Mouse (Mus musculus) left cerebral cortex, adult 2 months (tissue): ENCODE measurements at regions not wholly inside any gene's neighbourhood (a gene's known extent, or its start where the extent isn't known, plus 50 kb on each side); places are given as distances from the start of the nearest gene placed in this dataset.

Experiments
- DNase-seq, 2 experiments: peaks; one replicate each; pipeline ENCODE4 v3.0.0; 2021 to 2022; ENCODE audit warnings: low spot score in 2 of 2, mixed read lengths in 1 of 2; ENCODE audit errors: extremely low spot score in 1 of 2
- H3K27ac ChIP-seq: fragments of 200-600 bp; 2 replicates; pipeline ENCODE4 v1.8.1; 2022
- H3K4me3 ChIP-seq: fragments of 200-600 bp; 2 replicates; pipeline ENCODE4 v1.8.1; 2022
- CTCF ChIP-seq: fragments of 200-600 bp; IDR thresholded peaks from 2 replicates; pipeline ENCODE4 v1.8.1; 2022; ENCODE audit warnings: antibody characterized with exemption, mild to moderate bottlenecking, moderate library complexity
- intact Hi-C: fragments of 180-260 bp; cut with DNase I; formaldehyde crosslinking; loops from one replicate; pipeline ENCODE4 v1.15.1; 2025

DNA sequence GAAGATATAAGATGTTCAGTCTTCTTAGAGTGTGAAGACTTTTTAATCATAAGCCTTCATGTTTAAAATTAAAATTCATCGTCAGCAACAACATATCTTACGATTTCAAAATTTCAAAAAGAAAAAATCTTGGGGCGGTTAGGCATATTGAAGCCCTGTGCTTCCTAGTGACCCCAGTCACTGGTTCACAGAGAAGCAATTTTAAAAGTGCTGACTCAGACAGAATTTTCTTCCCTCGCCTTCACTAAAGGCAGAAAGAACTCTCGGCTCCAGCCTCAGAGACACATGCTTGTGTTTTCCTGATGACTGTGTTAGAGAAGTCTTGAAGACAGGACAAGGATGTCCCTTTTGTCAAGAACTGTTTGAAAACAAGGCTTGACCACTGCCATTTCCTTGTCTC, 157.2 kb upstream of the Gm765 start:
- Histone ChIP-seq H3K4me3 (no peak overlapping the region), H3K27ac (no peak overlapping the region)
- intact Hi-C loops, result no loop called here
- no peak for DNase-seq
- TF ChIP-seq CTCF, result no peak

DNA sequence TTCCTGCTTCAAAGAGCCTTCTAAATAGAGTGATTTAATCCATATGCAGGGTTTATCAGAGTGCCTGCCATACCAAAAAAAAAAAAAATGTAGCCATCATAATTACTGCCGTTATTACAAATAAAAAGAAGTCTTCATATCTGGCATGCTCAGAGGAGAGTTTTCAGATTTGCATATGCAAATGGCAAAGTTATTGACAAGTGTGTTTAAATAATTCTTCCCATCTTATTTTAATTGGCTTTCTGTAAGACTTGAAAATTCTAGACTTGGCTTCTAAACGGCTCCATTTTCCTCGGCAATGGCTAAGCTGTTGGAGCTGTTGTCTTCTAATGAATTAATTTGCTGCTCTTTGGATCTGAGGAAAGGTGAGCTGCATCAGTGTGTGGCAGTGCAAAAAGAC, 144.1 kb upstream of the Gm765 start:
- Histone ChIP-seq H3K27ac (no peak overlapping the region), H3K4me3 (no peak overlapping the region)
- no peak for TF ChIP-seq CTCF
- intact Hi-C loops, result no loop called here
- no peak for DNase-seq

DNA sequence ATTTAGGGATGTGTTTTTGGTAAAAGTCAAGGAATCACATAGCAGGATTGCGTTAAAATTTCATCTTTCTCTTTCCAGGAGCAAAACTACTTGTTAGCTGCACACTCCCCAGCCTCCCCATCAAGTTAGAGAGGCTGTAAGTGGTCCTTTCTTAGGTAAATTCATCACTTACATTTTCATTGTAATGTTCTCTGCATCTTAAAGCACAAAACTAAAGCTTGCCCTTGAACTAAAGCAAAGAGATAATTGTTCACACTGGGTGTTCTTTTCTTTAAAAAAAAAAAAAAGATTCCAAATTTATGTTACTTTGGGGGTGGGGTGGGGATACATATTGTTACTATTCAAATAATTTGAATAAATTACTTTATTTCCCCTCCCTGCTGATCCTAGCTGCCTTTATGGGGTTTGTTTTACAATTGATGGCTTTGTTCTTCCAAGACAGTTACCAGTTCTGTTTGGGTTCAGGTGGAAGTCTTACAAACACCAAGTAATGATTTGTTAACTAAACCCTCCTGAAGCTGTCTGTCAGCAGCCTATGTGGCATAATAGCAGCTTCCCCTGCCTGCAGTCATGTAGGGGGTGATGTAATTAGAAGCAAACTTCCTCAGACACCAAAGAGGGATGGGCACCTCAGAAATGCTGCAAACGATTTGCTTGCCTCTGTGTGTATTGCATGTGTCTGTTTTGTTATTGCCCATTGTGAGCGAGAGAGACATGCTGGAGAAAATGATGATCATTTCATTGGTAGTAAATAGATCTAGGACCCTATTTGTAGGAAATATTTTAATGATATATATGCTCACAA, 141.0 kb upstream of the Gm765 start:
- Histone ChIP-seq H3K27ac (no peak overlapping the region), H3K4me3 (no peak overlapping the region)
- no peak for DNase-seq
- intact Hi-C loops, result no loop called here
- no peak for TF ChIP-seq CTCF

DNA sequence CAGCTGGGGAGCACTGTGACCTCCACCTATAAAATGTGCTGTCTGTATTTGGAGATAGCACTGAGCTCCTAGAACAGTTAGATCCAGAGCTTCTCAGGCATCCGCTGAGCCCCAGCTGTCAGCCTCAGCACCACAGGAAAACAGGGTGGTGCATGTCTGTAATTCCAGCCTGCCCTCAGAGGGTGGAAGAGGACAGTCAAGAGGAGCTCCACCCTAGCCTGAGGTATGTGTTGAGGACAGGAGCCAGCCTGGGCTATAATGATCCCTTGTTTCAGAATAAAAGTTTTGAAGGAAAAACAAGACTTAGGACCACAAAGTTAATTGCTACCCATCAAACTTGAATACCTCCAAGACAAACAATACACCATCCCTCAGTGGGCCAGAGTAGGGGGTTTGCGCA, 139.8 kb upstream of the Gm765 start:
- no peak overlapping the region for H3K4me3 ChIP-seq
- no peak overlapping the region for H3K27ac ChIP-seq
- intact Hi-C loops, result no loop called here
- no peak for TF ChIP-seq CTCF
- DNase-seq, result no peak

DNA sequence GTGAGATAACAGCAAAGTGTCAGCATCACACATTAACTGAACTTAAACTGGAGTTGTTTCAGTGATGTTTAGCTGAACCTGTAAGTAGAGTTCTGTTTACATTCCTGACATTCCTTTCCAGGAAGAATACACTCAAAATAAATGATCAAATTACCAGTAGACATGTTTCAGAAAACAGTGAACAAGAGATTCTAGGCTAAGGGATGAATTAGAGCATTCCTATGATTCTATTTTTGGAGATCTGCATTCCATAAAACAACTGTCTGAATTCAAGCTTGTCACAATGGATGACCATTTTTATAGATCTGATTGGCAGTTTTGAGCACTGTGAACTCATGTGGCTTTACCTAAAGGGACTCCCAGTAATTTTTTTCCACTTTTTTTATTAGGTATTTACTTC, 125.0 kb upstream of the Gm765 start:
- no peak for DNase-seq

DNA sequence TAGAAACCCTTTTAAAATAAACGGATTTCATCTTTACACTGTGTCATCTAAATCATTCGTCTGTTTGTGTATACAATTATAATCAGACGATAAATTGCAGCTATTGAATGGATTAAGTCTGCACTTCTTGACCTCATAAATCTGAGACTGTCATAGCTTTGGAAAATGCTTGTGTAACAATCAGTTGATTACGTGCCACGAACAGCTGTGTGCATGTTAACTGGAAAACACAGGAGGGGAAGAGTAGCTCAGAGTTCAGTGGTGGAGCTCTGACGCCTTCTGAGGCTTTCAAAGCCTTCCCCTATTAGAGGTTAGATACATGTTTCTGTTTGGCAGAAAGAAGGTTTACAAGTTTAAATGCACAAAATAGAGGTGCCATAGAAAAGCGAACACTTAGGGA, 109.7 kb upstream of the Gm765 start:
- intact Hi-C loops, result no loop called here
- Histone ChIP-seq H3K27ac (no peak overlapping the region), H3K4me3 (no peak overlapping the region)
- no peak for DNase-seq
- no peak for TF ChIP-seq CTCF

More for the DNA sequence above, 125.0 kb upstream of the Gm765 start:
- Histone ChIP-seq H3K4me3 (no peak overlapping the region), H3K27ac (no peak overlapping the region)
- no peak for TF ChIP-seq CTCF
- intact Hi-C loops, result no loop called here

DNA sequence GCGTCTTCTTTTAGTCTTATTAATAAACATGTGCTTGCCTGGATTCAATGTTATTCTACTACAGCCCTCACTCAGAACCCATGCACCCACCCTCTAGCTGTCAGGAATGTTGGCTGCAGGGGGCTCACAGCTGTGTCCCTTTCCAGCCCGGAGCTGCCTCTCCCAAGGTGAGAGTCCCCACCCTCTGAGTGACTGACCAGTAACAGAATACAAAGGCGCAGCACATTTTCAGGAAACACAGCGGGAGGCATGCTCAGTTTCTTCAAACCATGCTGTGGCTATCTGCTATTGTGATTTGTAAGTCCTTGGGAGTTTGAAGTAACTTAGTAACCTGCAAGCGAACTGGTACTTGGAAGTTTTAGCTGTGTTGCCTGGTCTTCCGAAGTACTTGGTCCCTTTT, 93.1 kb upstream of the Gm765 start:
- DNase-seq, result no peak
- intact Hi-C loops, result no loop called here
- TF ChIP-seq CTCF, result no peak
- Histone ChIP-seq H3K27ac (no peak overlapping the region), H3K4me3 (no peak overlapping the region)

DNA sequence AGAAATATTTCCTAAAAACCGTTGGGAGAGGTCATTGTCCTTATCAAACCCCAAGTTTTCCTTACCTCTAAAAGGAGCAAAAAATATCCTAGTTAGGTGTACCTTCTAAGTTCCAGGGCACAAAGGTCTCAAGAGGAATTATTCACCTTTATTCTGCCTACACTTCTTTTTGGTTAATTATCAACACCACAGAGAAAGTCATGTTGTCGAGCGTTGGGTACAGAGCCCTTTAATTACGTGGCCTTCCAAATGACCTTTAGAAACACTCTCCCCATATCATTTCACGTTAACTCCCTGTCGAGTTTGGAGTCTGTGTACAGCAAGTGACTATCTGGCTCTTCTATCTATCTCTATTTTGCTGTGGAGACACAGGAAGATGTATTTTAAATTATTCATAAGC, 90.7 kb upstream of the Gm765 start:
- no peak for TF ChIP-seq CTCF
- H3K4me3 ChIP-seq, result no peak overlapping the region
- no peak overlapping the region for H3K27ac ChIP-seq
- intact Hi-C loops, result no loop called here
- DNase-seq, result no peak

DNA sequence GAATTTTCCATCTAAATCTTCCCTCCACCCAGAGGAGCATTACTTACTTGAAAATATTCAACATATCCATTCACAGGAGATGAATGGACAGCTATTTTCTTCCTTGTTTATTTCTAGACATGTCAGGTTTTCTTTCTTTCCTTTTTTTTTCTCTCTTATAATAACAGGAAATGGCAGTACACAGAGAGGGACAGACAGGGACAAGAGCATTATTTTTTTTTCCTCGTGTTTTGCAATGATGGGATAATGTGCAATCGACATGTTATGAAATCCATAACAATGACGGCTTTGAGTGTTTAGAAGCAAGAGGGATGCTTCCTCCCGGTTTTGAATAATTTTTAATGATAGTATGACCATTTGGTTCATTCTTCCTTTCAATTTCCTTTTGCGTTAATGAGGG, 86.6 kb upstream of the Gm765 start:
- H3K4me3 ChIP-seq, result no peak overlapping the region
- no peak overlapping the region for H3K27ac ChIP-seq
- TF ChIP-seq CTCF, result no peak
- no peak for DNase-seq
- intact Hi-C loops, result no loop called here

DNA sequence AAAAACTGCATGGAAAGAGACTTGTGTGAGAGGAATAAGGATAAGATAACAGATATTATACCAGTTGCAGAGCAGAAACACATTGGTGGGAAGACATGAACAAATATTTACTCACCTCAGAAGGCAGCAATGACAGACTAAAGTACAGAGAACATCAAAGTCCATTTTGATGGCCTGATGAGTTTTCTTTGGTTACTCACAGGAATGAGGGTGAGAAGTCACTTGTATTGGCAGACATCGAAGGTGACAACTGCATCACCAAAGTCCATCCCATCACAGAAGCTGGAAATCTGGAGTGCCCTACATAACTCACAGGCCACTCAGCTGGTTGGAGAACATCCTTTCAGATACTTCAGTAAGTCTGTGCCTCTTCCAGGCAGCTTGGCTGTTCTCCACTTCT, 60.1 kb upstream of the Gm765 start:
- Histone ChIP-seq H3K27ac (no peak overlapping the region), H3K4me3 (no peak overlapping the region)
- DNase-seq, result no peak
- intact Hi-C loops, result no loop called here
- TF ChIP-seq CTCF, result no peak

DNA sequence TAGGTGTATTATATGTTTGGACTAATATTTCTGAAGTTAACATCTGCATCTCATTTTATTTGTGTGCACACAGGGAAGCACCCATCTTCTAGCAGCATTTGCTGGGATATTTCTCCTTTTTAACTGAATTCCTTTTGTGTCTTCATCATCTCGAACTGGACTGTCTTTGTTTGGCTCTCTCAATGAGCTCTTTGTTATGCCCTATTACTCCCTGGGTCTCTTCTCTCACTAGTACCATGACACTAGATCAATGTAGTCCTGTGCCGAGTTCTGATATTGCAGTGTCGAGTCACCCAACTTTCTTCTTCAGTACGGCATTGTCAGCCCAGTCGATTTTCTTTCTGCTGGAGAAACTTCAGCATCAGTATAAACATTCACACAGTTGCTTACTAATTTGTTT, 52.0 kb upstream of the Gm765 start:
- H3K27ac ChIP-seq, result no peak overlapping the region
- DNase-seq, result no peak
- no peak overlapping the region for H3K4me3 ChIP-seq
- intact Hi-C loops, result no loop called here
- TF ChIP-seq CTCF, result no peak
